Mouse (Mus musculus) CD4-positive, CD25-positive, alpha-beta regulatory T cell, adult 2 months (primary cell): ENCODE measurements around the gene Smndc1.

Experiments used
- DNase-seq: peaks from one replicate; pipeline ENCODE4 v3.0.0-alpha.2; 2012; ENCODE audit warnings: low read depth, low spot score

Smndc1 gene

DNA sequence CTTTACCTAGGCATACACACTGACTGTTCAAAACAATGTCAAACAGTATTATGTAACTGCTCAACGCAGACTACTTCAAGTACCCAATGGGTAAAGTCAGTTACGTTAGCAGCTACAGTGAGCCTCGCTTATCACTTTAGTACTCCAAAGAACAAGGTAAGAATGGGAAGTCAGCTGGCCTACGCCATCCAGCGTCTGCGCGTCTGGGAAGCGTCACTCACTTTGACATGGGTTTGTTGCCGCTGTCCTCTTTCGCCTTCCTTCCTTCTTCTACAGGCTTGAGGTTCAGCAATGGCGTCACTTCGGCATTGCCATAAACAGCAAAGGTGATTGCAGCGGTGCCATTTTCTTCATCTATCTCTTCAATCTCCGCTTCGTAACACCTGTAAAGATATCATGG, 7.0 kb downstream of the Smndc1 start:
- no peak for DNase-seq

GRCm38 (mm10) chr19:53378421-53378820, 12.0 kb downstream of the Smndc1 start:
- DNase-seq: no peak

DNA sequence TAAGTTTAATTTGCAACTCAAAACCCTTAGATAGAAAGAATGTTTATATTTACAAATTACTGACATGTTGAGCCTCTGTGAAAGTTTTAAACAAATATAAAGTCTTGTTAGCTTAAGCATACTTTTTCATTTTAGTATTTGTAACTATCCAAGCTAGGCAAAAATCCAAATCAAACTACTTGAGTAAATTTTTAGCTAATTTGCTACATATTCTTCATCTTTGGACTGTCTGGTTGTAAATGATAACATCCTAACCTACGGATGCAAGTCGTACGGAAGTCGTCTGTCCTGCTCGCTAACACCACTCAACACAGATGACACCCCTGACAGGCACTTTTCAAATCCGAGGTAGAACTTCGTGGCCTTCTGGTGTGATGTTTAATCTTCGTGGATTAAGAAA, 12.7 kb downstream of the Smndc1 start:
- no peak for DNase-seq

- no peak for DNase-seq
These were observed 14.6 kb downstream of the Smndc1 start for GRCm38 (mm10) chr19:53375816-53376215.

GRCm38 (mm10) chr19:53375299-53375698, 15.1 kb downstream of the Smndc1 start:
- DNase-seq: no peak

- no peak for DNase-seq
These were observed 16.8 kb downstream of the Smndc1 start for GRCm38 (mm10) chr19:53373570-53373969.

DNA sequence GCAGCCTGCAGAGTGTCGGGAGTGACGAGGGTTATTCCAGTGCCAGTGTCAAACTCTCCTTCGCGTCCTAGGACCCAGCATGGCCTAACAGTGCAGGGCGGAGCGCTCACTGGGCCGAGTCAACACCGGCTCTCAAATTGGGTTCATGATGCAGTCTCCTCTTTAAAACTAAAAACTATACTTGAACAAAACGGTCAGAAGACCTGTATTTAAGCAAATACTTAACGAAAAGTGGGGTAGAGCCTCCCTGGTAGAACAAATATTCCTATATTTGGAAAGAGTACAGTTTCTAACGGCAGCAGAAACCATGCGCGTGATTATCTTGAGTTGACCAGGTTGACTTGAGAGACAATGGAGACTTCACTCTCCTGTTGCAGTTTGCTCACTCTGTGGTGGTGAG, 18.7 kb downstream of the Smndc1 start, which contains the start of gene Gm10197:
Gm10197 (minus strand) TSS at position 101 of the 400 bp plus-strand sequence.
- no peak for DNase-seq

GRCm38 (mm10) chr19:53370233-53370632, 20.1 kb downstream of the Smndc1 start:
- no peak for DNase-seq

- peak; percentile 85 for DNase-seq
These were observed 20.8 kb downstream of the Smndc1 start for GRCm38 (mm10) chr19:53369469-53370043.

GRCm38 (mm10) chr19:53366881-53367280, 23.5 kb downstream of the Smndc1 start:
- DNase-seq: no peak

DNA sequence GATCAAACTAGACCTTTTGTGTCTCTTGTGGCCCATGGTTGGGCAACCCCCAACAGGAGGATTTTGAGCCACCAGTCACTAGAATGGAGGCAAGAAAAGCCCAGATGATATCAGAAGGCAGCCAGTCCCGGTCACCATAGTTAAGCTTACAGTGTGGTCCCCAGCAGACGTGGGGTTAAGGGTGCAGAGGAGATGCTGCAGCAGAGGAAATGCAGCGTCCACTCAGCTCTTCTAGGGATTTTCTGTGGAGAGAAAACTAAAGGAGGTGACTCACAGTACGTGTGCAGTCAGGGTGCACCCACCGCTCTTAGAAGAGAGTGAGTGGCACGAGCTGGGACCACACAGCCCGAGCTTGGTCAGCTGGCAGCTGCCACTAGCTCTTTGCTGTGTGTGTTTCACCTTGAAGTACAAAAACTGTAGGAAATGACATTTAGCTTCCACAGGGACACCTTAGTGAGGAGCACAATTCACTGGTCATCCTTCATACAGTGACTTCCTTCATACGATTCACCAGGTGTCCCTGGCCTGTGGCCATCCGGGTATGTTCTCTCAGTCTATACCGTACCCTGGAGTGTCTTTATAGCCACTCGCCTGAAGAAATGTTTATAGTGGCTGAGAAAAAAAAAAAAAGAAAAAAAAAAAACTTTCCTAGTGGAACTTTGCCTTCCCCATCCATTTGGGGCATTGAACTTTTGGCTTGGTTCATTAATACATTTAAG, 24.2 kb downstream of the Smndc1 start:
- DNase-seq: no peak

DNA sequence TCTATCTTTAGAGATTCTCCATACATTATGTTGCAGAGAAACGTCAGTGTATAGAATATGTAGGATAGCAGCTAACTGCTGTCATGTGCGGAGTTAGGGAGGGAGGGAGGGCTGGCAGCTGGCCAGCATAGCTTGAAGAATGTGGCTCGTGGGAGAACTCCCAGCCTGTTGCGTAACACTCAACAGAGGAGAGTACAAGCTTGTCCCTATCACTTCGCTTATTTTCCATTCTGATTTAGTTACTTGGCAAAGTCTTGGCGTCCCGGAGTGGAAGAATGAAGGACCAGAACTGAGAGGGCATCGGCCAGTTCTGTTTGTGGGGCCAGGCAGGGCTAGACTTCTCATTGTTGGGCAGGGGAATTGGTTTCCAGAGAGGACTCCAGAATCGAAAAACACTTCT, 25.4 kb downstream of the Smndc1 start:
- DNase-seq: no peak

GRCm38 (mm10) chr19:53364551-53364950, 25.8 kb downstream of the Smndc1 start:
- no peak for DNase-seq

DNA sequence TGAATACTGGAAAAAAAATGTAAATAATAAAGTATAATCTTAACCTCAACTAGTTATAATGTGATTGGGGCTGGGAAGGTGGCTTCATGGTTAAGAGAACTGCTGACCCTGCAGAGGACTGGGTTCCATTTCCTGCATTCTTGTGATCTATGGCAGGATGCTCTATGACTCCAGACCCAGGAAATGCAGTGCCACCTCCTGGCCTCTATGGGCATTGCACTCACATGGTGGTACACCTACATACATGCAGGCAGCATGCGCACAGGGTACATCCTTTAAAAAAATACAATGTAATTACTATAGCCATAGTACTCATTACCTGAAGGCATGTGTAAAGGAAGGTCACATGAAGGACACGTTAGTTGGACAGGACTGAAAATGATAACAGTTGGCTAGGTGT, 27.4 kb downstream of the Smndc1 start:
- DNase-seq: peak; percentile 62

GRCm38 (mm10) chr19:53360265-53360958, 30.0 kb downstream of the Smndc1 start:
- no peak for DNase-seq

DNA sequence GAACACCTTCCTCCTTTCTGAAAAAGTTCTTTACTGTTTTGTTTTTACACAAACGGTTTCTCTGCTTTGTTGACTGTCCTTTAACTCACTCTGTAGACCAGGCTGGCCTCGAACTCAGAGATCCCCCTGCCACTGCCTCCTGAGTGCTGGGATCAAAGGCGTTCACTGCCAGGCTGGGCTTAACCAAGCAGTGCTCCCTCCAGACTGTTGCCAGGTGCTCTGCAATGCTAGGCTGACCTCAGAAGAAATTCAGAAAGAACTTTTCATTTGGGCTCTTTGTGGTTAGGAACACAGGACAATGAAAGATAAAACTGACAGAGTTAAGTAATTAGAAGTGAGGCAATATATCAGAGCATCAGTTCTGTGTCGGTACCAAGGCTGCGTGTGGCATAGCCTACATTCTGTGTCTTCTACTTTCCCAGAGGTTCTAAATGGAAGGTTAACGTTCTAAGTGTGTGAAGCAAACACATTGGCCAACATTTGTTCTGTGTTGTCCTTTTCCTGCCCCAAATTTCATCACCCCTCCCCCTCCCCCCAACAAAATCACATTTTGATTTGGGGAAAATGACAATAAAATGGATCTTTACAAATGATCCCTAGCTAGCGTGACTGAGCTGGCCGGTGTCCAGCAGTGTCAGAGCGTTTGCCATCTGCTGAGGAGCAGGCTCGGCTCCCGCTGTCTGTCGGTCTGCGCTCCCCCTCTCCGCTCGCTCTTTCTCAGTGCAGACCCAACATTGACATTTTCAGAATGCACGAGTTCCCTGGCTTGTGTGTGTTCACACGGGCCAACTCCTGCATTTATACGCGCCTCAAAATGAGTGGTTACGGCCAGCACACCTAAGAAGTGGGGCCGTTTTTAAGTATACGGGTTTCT, 31.0 kb downstream of the Smndc1 start:
- DNase-seq: no peak

GRCm38 (mm10) chr19:53355065-53355464, 35.3 kb downstream of the Smndc1 start:
- no peak for DNase-seq

- DNase-seq: no peak
These were observed 35.9 kb downstream of the Smndc1 start for GRCm38 (mm10) chr19:53354271-53355000.

GRCm38 (mm10) chr19:53353864-53354263, 36.5 kb downstream of the Smndc1 start:
- DNase-seq: no peak

- DNase-seq: no peak
These were observed 44.6 kb downstream of the Smndc1 start for GRCm38 (mm10) chr19:53345766-53346165.

DNA sequence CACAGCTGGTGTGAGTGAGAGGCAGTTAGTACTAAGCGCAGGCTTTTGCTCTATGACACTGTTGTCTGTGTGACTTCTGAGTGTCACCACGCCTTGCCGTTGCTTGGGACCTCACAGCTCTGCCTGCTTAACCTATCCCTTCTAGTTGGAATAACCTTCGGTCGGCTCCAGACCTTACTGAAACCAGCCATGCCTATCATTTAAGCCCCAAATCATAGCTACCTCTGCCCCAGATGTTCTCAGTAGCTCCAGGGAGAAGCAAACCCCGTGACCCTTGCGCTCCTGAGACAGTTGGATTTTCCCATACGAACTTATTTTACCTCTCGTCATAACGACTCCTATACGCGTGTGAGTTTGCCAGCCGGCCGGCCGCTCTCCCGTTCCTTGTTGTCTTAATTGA, 46.3 kb downstream of the Smndc1 start:
- no peak for DNase-seq
